Mouse (Mus musculus): ENCODE results near the gene Crtc1.
A peak's percentile ranks its signal among the peaks of the same experiment; 100 is the strongest.

The Crtc1 gene

GRCm38 (mm10) chr8:70463306-70463705 is 23.9 kb upstream of the Crtc1 start:
- peak; percentile 83 for ATAC-seq (ENCODE audit: low TSS enrichment)

- ATAC-seq (ENCODE audit: low TSS enrichment) = peak; percentile 25; the same call in 1 of the 2 replicates
Measured at GRCm38 (mm10) chr8:70462516-70462813, 23.1 kb upstream of the Crtc1 start.

- no peak for ATAC-seq (ENCODE audit: low TSS enrichment)
Measured at GRCm38 (mm10) chr8:70461765-70462515, 22.6 kb upstream of the Crtc1 start.

GRCm38 (mm10) chr8:70460606-70461005 is 21.2 kb upstream of the Crtc1 start:
- ATAC-seq (ENCODE audit: low TSS enrichment) = 0 out of 2 replicates have a peak, but pooled peaks have one; percentile 13

DNA sequence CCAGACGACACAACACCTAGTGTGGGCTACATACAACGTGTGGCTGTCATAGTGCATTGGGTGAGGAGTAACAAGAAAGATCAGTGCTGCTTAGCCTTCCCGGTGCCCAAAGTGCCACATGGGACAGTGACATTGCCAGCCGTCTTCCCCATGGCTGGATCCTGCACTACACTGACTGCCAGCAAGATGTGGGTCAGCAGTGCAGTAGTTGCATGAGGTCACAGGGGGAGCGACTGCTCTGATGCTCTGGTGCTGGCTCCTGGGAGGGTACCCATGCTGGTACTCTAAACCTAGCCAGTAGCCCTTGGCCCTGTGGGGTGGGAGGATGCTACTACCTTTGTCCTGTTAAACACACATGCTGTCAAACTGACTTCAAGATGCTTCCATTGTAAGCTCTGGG is 20.8 kb upstream of the Crtc1 start:
- no peak for ATAC-seq (ENCODE audit: low TSS enrichment)

- ATAC-seq (ENCODE audit: low TSS enrichment) = no peak
Measured at GRCm38 (mm10) chr8:70459636-70460035, 20.3 kb upstream of the Crtc1 start.

DNA sequence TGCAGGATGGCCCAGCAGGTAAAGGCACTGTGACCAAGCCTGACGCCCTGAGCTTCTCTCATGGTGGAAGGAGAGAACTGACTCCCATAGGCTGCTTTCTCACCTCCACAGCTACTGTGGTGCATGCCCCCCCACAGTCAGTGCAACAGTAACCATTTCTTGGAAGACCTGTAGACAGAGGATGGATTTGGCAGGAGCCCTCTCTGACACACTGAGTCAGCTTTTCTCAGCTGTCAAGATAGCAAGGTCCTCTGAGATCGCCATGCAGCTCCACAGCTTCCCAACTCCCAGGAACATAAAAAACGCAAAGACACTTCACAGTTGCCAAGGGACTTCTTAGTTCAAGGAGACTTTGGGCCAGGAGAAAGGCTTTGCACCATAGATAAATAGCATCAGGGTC is 19.1 kb upstream of the Crtc1 start:
- no peak for ATAC-seq (ENCODE audit: low TSS enrichment)

DNA sequence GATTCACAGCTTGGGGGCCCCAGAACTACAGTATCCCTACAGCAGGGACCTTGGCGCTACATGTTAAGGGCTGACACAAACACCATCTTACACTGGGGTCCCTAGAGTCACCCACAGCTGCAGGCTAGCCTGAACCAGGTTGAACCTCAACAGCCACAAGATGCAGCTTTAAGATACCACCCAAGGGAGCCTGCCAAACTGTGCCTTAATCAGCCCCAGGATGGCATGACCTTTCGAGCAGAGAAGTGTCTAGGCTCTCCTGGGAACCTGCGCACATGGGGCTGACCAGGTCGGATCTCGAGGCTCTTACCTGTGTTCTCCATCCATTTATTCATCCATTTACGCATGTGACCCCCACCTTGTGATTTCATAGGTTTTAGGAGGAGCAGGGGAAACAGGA is 18.5 kb upstream of the Crtc1 start:
- ATAC-seq (ENCODE audit: low TSS enrichment) = no peak

DNA sequence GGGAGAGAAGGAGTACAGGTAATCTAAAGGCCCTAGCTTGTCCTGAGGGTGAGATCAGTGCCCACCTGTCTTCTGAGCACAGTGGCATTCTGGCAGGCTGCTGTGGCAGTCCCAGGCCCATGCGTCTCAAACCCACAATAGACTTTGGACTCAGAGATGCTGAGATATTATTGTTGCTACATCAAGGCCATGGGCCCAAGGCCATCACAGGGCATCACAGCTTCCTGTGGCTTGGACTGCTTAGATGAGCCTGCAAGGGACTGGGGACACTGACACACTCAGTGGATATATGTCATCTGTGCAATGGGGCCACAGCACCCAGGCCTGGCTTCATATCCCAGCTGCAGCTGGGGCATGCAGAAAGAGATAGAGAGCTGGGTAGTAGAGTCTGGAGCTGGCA is 17.6 kb upstream of the Crtc1 start:
- no peak for ATAC-seq (ENCODE audit: low TSS enrichment)

DNA sequence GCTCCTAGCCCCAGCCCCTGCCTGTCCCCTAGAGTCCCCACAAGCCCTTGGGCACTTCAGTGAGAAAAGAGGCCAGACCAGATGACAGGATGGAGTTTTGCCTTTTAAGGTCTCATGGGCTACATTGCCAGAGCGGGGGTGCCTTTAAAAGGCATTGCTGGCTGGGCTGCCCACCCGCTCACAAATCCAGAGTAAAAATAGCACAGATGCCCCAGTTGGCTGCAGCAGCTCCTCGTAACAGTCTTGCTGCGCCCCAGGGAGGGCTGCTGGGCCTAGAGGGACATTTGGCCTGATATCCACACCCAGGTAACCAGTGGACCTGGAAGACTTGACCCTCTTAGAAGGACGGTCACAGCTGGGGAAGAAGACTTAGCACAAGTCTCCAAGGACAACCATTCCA is 14.5 kb upstream of the Crtc1 start:
- ATAC-seq (ENCODE audit: low TSS enrichment) = peak; percentile 66

DNA sequence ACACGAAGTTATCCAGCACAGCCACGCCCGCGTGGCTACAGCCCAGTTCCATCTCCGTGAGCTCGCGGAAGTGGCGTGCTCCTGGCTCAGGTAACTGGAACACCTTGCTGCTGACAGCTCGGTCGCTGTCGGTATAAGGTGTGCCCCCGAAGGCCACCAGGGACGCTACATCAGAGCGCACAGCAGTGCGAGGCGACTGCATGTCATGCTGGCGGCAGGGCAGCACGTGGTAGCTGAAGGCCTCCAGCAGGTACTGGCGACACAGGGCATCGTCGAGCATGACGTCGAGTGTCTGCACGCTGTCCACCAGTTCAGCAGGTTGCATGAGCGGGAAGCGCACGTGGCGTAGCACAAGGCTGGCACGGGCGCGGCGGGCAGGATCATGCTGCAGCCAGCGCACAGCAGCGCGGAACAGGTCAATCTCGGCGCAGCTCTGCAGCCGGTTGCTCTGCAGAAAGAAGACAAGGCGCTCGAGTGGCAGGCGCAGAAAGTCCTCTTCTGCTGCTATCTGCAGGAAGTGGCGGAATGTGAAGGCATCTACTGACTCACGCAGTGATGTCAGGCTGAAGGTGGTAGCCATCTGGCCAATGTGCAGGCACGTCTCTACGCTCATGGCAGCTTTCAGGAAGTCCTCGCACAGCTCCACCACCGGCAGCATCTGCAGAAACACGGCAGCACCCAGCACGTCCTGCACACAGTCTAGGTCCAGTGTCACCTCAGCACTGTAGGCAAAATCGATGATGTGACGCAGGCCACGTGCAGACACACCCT is 13.0 kb upstream of the Crtc1 start:
- peak; percentile 45; the same call in 1 of the 2 replicates for ATAC-seq (ENCODE audit: low TSS enrichment)

DNA sequence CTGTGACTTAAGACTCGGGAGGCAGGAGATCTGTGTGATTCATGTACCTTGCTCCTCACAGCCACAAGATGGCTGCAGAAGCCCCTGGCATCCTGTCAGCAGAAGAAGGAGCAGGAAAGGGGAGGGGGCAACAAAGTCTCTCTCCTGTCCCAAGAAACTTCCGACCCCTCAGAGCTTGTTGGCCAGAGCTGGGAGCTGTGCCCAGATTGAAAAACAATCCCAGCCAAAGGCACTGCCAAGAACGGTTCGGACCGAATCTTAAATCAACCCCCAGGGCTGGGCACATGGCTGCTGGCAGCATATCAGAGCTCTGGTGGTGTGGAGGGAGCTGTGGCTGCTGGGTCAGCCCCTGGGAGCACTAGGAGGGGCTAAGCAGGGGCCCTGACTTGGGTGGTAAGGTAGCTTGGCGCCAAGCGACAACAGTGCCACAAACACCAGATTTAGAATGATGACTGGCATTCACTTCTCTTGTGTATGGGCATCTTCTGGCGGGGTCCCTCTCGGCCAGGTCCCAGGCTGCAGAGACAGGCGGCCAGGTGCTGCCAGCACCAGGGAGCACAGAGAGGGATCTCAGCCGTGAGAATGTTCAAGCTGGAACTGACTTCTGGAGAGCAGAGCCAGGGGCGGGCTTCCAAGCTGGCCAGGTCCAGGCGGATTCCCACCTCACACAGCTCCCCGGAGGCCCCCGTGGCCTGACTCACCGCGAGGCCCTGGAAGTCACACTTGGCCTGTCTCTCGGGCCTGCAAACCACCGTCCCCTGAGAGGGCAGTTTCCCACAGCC is 8.5 kb upstream of the Crtc1 start:
- no peak for ATAC-seq (ENCODE audit: low TSS enrichment)

DNA sequence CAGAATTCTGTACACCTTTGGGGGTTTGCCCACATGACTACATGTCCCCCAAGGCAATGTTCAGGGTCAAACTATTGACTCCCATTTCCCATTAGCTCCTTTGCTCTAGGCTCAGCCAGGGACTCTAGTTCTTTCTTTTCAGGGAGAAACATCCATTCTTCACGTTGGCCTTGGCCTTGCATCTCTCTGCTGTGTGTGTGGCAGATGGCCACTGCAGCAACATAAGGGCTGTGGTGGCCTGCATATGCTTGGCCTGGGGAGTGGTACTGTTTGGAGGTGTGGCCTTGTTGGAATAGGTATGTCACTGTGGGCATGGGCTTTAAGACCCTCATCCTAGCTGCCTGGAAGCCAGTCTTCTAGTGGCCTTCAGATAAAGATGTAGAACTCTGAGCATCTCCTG is 6.6 kb upstream of the Crtc1 start:
- no peak for ATAC-seq (ENCODE audit: low TSS enrichment)

- no peak for ATAC-seq (ENCODE audit: low TSS enrichment)
Measured at GRCm38 (mm10) chr8:70443326-70443725, 3.9 kb upstream of the Crtc1 start.

DNA sequence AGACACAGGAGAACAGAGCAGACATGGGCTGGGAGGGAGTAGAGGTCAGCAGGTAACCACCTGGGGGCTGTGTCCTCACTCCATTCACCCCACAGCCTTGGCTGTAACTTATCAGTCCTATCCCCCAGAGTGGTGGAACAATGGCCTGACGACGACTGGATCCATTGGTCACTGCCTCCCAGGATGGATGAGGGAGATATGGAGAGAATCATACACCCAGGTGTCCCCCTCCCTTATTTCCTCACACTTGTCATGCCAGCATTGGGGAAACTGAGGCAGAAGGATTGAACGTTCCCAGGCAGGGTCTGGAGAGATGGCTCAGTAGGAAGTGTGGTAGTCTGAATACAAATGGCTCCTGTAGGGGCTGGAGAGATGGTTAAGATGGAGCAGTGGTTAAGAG is 2.2 kb upstream of the Crtc1 start:
- no peak for ATAC-seq (ENCODE audit: low TSS enrichment)

DNA sequence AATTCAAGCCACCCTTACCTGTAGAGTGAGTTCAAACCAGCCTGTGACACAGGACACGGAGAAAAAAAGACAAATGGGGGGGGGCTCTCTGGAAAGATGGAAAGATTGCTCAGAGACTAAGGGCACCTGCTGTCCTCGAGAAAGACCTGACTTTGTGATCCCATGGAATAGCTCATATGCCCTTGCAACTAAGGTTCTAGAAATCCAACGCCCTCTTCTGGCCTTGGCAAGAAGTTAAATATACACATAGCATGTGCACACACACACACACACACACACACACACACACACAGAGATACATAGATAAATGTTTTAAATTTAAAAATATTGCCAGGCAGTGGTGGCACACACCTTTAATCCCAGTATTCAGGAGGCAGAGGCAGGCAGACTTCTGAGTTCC is 867 bp upstream of the Crtc1 start:
- ATAC-seq (ENCODE audit: low TSS enrichment) = no peak

DNA sequence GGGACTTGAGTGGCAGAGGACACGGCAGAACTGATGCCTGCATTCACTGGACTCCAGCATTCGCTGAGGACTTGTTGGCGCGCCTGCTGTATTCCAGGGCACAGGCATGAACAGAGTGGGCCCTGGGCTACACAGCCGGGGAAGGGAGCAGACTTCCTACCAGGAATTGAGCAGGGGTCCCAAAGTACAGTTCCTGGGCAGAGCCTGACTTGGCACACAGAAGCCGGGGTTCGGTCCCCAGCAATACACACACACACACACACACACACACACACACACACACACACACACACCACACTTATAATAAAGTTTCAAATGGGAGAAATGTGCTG is 435 bp upstream of the Crtc1 start:
- no peak for ATAC-seq (ENCODE audit: low TSS enrichment)

DNA sequence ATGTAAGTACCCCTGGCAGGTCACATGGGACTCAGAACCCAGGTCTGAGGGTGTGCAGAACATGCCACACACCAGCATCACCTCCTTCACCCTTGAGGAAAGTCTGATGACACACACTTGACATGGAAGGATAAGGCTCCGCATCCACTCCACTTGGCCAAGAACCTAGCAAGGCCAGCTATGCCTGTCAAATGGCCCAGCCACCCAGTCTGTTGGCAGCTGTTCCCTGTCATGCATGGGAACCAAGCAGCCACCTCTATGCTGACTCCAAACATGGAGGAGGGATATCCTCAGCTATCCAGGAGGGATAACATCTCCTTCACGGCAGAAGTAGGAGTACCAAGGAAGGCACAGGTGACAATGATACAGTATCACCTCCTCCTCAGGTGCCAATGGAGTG is 956 bp downstream of the Crtc1 start:
- ATAC-seq (ENCODE audit: low TSS enrichment) = no peak

- ATAC-seq (ENCODE audit: low TSS enrichment) = no peak
Measured at GRCm38 (mm10) chr8:70435156-70435555, 4.2 kb downstream of the Crtc1 start.

- no peak for ATAC-seq (ENCODE audit: low TSS enrichment)
Measured at GRCm38 (mm10) chr8:70432991-70433536, 6.3 kb downstream of the Crtc1 start.

- ATAC-seq (ENCODE audit: low TSS enrichment) = no peak
Measured at GRCm38 (mm10) chr8:70431213-70431612, 8.2 kb downstream of the Crtc1 start.

DNA sequence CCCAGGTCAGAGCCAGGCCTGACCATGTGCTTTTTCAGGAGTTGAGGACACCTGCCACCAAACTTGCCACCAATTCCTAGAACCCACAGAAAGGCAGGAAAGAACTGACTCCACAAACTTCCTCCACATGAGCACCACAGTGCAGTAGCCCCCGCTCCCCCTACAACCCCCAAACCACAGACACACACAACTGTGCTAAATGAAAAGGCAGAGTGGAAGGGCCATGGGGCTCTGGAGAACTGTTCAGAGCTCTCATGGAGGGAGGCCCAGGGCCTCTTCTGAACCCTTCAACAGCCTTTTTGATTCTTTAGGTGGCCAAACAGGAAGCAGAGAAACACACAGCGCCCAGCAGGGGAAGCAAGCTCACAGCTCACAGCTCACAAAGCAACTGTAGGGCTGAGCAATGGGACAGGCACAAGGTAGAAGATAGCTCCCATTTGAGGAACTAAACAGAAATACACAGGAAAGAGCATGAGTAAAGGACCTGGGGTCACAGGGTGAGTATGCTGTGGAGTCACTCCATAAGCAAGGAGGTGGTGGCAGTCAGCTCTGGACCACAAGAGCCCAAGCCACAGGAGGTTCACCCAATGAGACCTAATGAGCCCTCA is 13.0 kb downstream of the Crtc1 start:
- no peak for ATAC-seq (ENCODE audit: low TSS enrichment)
